Mouse (Mus musculus): ENCODE data around the gene Sh3pxd2a. TPM values are rescaled to one million over a fixed set of nuclear protein-coding genes. Genes with fewer than 3 reads are reported as not detected.

The Sh3pxd2a gene
- polyA plus RNA-seq, 1 experiment from 2014 or later, result 7.4 TPM

DNA sequence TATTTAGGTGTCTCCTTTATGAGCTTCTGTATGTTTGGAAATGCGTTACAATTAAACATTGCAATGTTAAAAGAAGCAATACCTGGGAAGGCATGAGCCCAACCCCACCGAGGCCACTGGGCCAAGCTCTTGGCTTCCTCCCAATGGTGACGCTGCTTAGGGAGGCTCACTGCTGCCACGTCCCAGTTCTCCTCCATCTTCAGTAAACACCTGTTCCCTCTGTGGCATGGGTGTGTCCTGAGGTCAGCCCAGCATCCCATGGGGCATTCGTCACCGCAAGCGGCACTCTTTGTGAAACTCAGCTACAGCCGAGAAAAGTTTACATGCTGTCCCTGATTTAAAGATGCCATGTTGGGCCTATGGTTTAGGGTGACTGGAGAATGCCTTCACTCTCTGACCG is 23.4 kb upstream of the Sh3pxd2a start:
- no peak overlapping the region for H3K4me2 ChIP-seq (ENCODE audit: low read depth, low read length)
- H3K36me3 ChIP-seq (replicated peaks; ENCODE audit: control insufficient read depth, insufficient read depth, low read depth, low read length), result no peaks in the 10 kb centered on the region
- no peak overlapping the region for H3K27ac ChIP-seq (replicated peaks; ENCODE audit: low read depth, low read length)
- no peaks in the 10 kb centered on the region for H3K9me3 ChIP-seq (replicated peaks; ENCODE audit: control insufficient read depth, low read length)
- 81% methylated on average over 9 of the region's 9 CpGs for WGBS
- ATAC-seq (replicated peaks; ENCODE audit: insufficient number of reproducible peaks, low FRiP score, low TSS enrichment, low read depth) (no peak), DNase-seq (ENCODE audit: low spot score) (no peak)
- no peak overlapping the region for H3K4me3 ChIP-seq (ENCODE audit: low read depth, low read length)
- H3K4me1 ChIP-seq (ENCODE audit: control insufficient read depth, insufficient read depth, low read length), result no peaks in the 10 kb centered on the region
- H3K27me3 ChIP-seq (ENCODE audit: control insufficient read depth, insufficient read depth, low read length), result no peaks in the 10 kb centered on the region
- no peak overlapping the region for H3K9ac ChIP-seq (replicated peaks; ENCODE audit: low read length)

DNA sequence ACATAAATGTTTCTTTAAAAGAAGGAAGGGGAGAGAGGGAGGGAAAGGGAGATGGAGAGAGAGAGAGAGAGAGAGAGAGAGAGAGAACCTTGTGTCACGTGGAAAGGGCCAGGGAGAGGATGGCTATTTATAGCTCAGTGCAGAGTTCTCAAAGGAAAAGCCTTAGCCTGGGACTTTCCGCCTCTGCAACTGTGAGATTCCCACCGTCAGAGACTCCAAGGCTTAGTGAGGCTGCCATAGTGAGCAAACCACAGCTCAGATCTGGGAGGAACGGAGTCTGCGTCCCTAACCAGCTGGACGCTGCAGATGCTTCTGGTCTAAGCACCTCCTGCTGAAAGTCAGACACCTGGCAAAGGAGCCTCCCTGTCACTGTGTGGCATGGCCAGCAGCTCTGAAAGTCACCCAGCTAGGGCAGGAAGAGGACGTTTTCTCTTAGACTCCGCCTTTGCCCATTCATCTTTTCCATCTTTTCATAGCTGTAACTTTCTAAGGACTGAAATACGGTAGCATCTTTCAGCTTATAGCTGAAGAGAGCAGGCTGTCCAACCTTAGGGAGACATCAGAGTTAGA is 21.9 kb upstream of the Sh3pxd2a start:
- H3K4me3 ChIP-seq (ENCODE audit: low read depth, low read length), result no peak overlapping the region
- no peaks in the 10 kb centered on the region for H3K27me3 ChIP-seq (ENCODE audit: control insufficient read depth, insufficient read depth, low read length)
- no peak overlapping the region for H3K27ac ChIP-seq (replicated peaks; ENCODE audit: low read depth, low read length)
- 44% methylated on average over 9 of the region's 9 CpGs for WGBS
- H3K9ac ChIP-seq (replicated peaks; ENCODE audit: low read length), result no peak overlapping the region; the same call in 1 of the 2 replicates
- DNase-seq (ENCODE audit: low spot score) (no peak), ATAC-seq (replicated peaks; ENCODE audit: insufficient number of reproducible peaks, low FRiP score, low TSS enrichment, low read depth) (no peak)
- H3K4me1 ChIP-seq (ENCODE audit: control insufficient read depth, insufficient read depth, low read length), result no peaks in the 10 kb centered on the region
- H3K9me3 ChIP-seq (replicated peaks; ENCODE audit: control insufficient read depth, low read length), result no peaks in the 10 kb centered on the region
- no peaks in the 10 kb centered on the region for H3K36me3 ChIP-seq (replicated peaks; ENCODE audit: control insufficient read depth, insufficient read depth, low read depth, low read length)
- H3K4me2 ChIP-seq (ENCODE audit: low read depth, low read length), result no peak overlapping the region

DNA sequence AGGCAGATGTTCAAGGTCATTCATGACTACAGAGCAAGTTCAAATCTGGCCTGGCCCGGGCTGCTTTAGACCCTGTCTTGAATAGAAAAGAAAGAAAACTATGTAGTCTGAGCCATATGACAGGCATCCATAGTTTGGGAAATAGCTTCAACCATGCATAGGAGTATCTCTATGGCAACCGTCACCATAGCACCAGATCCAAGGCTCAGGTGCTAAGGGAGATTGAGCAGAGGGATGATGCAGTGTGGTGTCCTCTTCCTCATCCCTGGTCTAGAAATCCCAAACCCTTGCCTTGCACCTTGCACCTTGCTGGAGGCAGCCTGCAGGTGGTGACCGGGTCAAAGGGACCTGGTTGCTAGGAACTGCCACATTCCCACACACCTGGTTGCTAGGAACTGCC is 19.9 kb upstream of the Sh3pxd2a start:
- DNase-seq (ENCODE audit: low spot score) (no peak), ATAC-seq (replicated peaks; ENCODE audit: insufficient number of reproducible peaks, low FRiP score, low TSS enrichment, low read depth) (no peak)
- Histone ChIP-seq H3K27me3 (ENCODE audit: control insufficient read depth, insufficient read depth, low read length) (no peaks in the 10 kb centered on the region), H3K4me2 (ENCODE audit: low read depth, low read length) (no peak overlapping the region), H3K9ac (replicated peaks; ENCODE audit: low read length) (no peak overlapping the region), H3K36me3 (replicated peaks; ENCODE audit: control insufficient read depth, insufficient read depth, low read depth, low read length) (no peaks in the 10 kb centered on the region), H3K27ac (replicated peaks; ENCODE audit: low read depth, low read length) (no peak overlapping the region), H3K4me3 (ENCODE audit: low read depth, low read length) (no peak overlapping the region), H3K9me3 (replicated peaks; ENCODE audit: control insufficient read depth, low read length) (no peaks in the 10 kb centered on the region), H3K4me1 (ENCODE audit: control insufficient read depth, insufficient read depth, low read length) (no peaks in the 10 kb centered on the region)
- 88% methylated on average over 3 of the region's 3 CpGs for WGBS

DNA sequence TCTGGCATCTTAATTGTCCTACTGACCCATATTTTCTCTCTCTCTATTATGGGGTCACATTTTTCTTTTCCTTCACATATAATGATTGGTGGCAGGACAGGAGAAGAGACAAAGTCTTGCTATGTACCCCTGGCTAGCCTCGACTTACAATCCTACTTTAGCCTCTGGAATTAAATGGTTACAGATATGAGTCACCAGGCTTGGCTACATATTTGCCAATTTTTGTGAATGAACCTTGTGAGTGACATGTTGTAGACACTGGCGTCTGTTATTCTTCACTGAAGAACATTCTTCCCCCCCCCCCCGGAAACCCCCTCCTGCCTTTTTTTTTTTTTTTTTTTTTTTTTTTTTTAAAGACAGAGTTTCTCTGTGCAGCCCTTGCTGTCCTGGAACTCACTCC is 19.1 kb upstream of the Sh3pxd2a start:
- Histone ChIP-seq H3K27ac (replicated peaks; ENCODE audit: low read depth, low read length) (no peak overlapping the region), H3K9ac (replicated peaks; ENCODE audit: low read length) (no peak overlapping the region), H3K4me1 (ENCODE audit: control insufficient read depth, insufficient read depth, low read length) (no peaks in the 10 kb centered on the region), H3K9me3 (replicated peaks; ENCODE audit: control insufficient read depth, low read length) (no peaks in the 10 kb centered on the region), H3K4me2 (ENCODE audit: low read depth, low read length) (no peak overlapping the region), H3K36me3 (replicated peaks; ENCODE audit: control insufficient read depth, insufficient read depth, low read depth, low read length) (no peaks in the 10 kb centered on the region), H3K4me3 (ENCODE audit: low read depth, low read length) (no peak overlapping the region), H3K27me3 (ENCODE audit: control insufficient read depth, insufficient read depth, low read length) (no peaks in the 10 kb centered on the region)
- ATAC-seq (replicated peaks; ENCODE audit: insufficient number of reproducible peaks, low FRiP score, low TSS enrichment, low read depth) (no peak), DNase-seq (ENCODE audit: low spot score) (no peak)
- 73% methylated on average over 3 of the region's 3 CpGs for WGBS

GRCm38 (mm10) chr19:47473453-47473852 is 9.3 kb upstream of the Sh3pxd2a start:
- no peaks in the 10 kb centered on the region for H3K27me3 ChIP-seq (ENCODE audit: control insufficient read depth, insufficient read depth, low read length)
- WGBS, result 83% methylated on average over 3 of the region's 3 CpGs
- DNase-seq (ENCODE audit: low spot score), result no peak
- no peak overlapping the region for H3K4me2 ChIP-seq (ENCODE audit: low read depth, low read length)
- H3K9ac ChIP-seq (replicated peaks; ENCODE audit: low read length), result no peak overlapping the region
- H3K9me3 ChIP-seq (replicated peaks; ENCODE audit: control insufficient read depth, low read length), result no peaks in the 10 kb centered on the region
- no peaks in the 10 kb centered on the region for H3K36me3 ChIP-seq (replicated peaks; ENCODE audit: control insufficient read depth, insufficient read depth, low read depth, low read length)
- no peak for ATAC-seq (replicated peaks; ENCODE audit: insufficient number of reproducible peaks, low FRiP score, low TSS enrichment, low read depth)
- no peaks in the 10 kb centered on the region for H3K4me1 ChIP-seq (ENCODE audit: control insufficient read depth, insufficient read depth, low read length)
- H3K4me3 ChIP-seq (ENCODE audit: low read depth, low read length), result no peak overlapping the region
- H3K27ac ChIP-seq (replicated peaks; ENCODE audit: low read depth, low read length), result no peak overlapping the region

DNA sequence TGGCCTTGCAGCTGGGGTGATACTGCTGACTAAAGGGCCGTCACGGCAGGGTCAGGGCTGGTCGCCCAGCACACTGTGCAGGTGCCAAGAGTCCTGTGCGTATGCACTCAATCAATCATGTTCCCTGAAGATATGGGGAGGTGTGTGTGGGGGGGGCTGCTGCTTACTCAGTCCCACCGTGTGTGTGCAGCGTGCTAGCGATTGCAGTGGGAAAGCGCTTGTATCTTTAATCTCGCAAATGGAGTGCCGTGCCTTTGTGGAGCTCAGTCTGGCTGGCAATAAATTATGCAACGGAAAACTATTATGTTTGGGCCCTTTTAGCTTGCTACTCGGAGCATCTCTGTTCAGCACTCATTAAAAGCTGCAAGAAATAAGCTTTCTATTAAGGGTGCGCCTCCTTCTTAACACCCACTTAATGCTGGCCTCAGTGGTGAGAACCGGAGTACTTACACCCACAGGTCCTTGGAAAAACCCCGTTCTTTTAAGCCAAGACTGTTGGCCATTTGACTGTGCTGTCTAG is 8.7 kb upstream of the Sh3pxd2a start:
- Histone ChIP-seq H3K4me1 (ENCODE audit: control insufficient read depth, insufficient read depth, low read length) (no peaks in the 10 kb centered on the region), H3K9me3 (replicated peaks; ENCODE audit: control insufficient read depth, low read length) (no peaks in the 10 kb centered on the region), H3K27me3 (ENCODE audit: control insufficient read depth, insufficient read depth, low read length) (no peaks in the 10 kb centered on the region), H3K4me2 (ENCODE audit: low read depth, low read length) (no peak overlapping the region), H3K4me3 (ENCODE audit: low read depth, low read length) (no peak overlapping the region), H3K27ac (replicated peaks; ENCODE audit: low read depth, low read length) (no peak overlapping the region), H3K9ac (replicated peaks; ENCODE audit: low read length) (no peak overlapping the region), H3K36me3 (replicated peaks; ENCODE audit: control insufficient read depth, insufficient read depth, low read depth, low read length) (no peaks in the 10 kb centered on the region)
- 76% methylated on average over 15 of the region's 15 CpGs for WGBS
- DNase-seq (ENCODE audit: low spot score) (no peak), ATAC-seq (replicated peaks; ENCODE audit: insufficient number of reproducible peaks, low FRiP score, low TSS enrichment, low read depth) (peak; percentile 72; the same call in 1 of the 2 replicates)

DNA sequence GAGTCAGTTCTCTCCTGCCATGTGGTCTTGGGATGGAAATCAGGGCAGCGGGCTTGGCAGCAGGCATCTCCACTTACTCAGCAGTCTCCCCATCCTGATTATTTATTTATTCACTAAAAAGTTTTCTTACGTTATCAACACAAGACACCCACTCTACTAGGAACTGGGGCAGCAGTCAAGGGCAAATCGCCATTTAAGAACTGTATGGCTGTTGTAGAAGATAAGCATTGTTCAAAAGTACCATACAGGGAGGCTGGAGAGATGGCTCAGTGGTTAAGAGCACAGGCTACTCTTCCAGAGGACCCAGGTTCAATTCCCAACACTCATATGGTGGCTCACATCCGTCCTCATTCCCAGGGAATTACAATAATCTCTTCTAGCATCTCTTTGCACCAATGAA is 7.6 kb upstream of the Sh3pxd2a start:
- H3K27me3 ChIP-seq (ENCODE audit: control insufficient read depth, insufficient read depth, low read length), result no peaks in the 10 kb centered on the region
- DNase-seq (ENCODE audit: low spot score) (no peak), ATAC-seq (replicated peaks; ENCODE audit: insufficient number of reproducible peaks, low FRiP score, low TSS enrichment, low read depth) (no peak)
- H3K9me3 ChIP-seq (replicated peaks; ENCODE audit: control insufficient read depth, low read length), result no peaks in the 10 kb centered on the region
- no peak overlapping the region for H3K4me3 ChIP-seq (ENCODE audit: low read depth, low read length)
- H3K4me2 ChIP-seq (ENCODE audit: low read depth, low read length), result no peak overlapping the region
- WGBS, result 82% methylated on average over 4 of the region's 4 CpGs
- no peaks in the 10 kb centered on the region for H3K4me1 ChIP-seq (ENCODE audit: control insufficient read depth, insufficient read depth, low read length)
- H3K9ac ChIP-seq (replicated peaks; ENCODE audit: low read length), result no peak overlapping the region
- no peak overlapping the region for H3K27ac ChIP-seq (replicated peaks; ENCODE audit: low read depth, low read length)
- no peaks in the 10 kb centered on the region for H3K36me3 ChIP-seq (replicated peaks; ENCODE audit: control insufficient read depth, insufficient read depth, low read depth, low read length)

DNA sequence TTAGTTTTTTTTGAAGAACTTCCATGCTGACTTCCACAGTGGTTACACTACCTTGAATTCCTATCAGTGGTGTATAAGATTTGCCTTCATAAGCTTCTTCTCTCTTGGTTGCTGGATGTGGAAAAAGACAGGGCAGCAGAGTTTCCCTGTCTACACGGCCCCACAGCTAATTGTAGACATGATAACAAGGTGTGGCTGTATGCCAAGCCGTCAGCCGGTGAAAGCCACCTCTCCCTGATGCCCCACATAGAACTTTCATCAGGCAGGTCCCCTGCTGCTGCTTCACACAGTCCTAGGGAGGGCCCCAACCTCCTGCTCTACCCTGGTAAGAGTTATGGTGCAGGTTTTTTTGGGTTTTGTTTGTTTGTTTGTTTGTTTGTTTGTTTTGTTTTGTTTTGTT is 4.5 kb upstream of the Sh3pxd2a start:
- 82% methylated on average over 3 of the region's 3 CpGs for WGBS
- H3K27ac ChIP-seq (replicated peaks; ENCODE audit: low read depth, low read length), result no peak overlapping the region

More for the DNA sequence above, 4.5 kb upstream of the Sh3pxd2a start:
- DNase-seq (ENCODE audit: low spot score) (no peak), ATAC-seq (replicated peaks; ENCODE audit: insufficient number of reproducible peaks, low FRiP score, low TSS enrichment, low read depth) (no peak)
- H3K9me3 ChIP-seq (replicated peaks; ENCODE audit: control insufficient read depth, low read length), result no peaks in the 10 kb centered on the region
- no peak overlapping the region for H3K9ac ChIP-seq (replicated peaks; ENCODE audit: low read length)
- H3K4me2 ChIP-seq (ENCODE audit: low read depth, low read length), result no peak overlapping the region
- 0 out of 2 replicates have a peak, but pooled peaks cover 3% of the 10 kb centered on the region for H3K4me1 ChIP-seq (ENCODE audit: control insufficient read depth, insufficient read depth, low read length)
- H3K4me3 ChIP-seq (ENCODE audit: low read depth, low read length), result no peak overlapping the region
- H3K36me3 ChIP-seq (replicated peaks; ENCODE audit: control insufficient read depth, insufficient read depth, low read depth, low read length), result no peaks in the 10 kb centered on the region
- no peaks in the 10 kb centered on the region for H3K27me3 ChIP-seq (ENCODE audit: control insufficient read depth, insufficient read depth, low read length)

Data from embryonic facial prominence, embryonic 11.5 days (tissue).